Mouse (Mus musculus): ENCODE data around the gene Efcab11. TPM values are rescaled to one million over a fixed set of nuclear protein-coding genes. Genes with fewer than 3 reads are reported as not detected.
A peak's percentile ranks its signal among the peaks of the same experiment; 100 is the strongest.

Efcab11 gene
- polyA plus RNA-seq, 1 experiment: 0.84 TPM

GRCm38 (mm10) chr12:99853323-99854258 lies 30.6 kb downstream of the Efcab11 start:
- H3K4me1 ChIP-seq (ENCODE audit: control insufficient read depth, insufficient read depth, low read length): no peaks in the 10 kb centered on the region
- H3K27me3 ChIP-seq (ENCODE audit: control insufficient read depth, insufficient read depth, low read length): no peaks in the 10 kb centered on the region
- H3K4me3 ChIP-seq (replicated peaks; ENCODE audit: insufficient read depth, low read depth, low read length): no peak overlapping the region
- H3K27ac ChIP-seq (ENCODE audit: insufficient read depth, low read length): no peak overlapping the region
- TF ChIP-seq POLR2A (IDR thresholded peaks at IDR 0.05; ENCODE audit: borderline replicate concordance, insufficient read depth, low read length) (no peak), CTCF (IDR thresholded peaks at IDR 0.05; ENCODE audit: borderline replicate concordance, insufficient read depth, low read depth, low read length) (no peak)
- 61% methylated on average over 14 of the region's 14 CpGs for WGBS
- no peak for DNase-seq

DNA sequence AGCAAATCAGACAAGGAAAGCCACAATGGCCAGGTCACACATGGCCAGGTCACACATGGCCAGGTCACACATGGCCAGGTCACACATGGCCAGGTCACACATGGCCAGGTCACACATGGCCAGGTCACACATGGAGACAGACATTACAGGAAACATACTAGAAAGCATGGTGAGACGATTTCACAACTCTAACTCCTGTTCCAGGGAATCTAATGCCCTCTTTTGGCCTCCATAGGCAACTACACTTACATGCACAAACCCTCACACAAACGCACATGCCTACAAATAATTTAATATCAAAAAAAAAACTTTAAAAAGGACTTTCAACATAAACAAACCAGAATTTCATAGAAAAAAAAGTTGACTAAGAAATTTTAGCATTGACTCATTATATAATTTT lies 34.2 kb downstream of the Efcab11 start:
- no peak for DNase-seq
- 84% methylated on average over 2 of the region's 2 CpGs for WGBS
- H3K27me3 ChIP-seq (ENCODE audit: control insufficient read depth, insufficient read depth, low read length): no peaks in the 10 kb centered on the region

DNA sequence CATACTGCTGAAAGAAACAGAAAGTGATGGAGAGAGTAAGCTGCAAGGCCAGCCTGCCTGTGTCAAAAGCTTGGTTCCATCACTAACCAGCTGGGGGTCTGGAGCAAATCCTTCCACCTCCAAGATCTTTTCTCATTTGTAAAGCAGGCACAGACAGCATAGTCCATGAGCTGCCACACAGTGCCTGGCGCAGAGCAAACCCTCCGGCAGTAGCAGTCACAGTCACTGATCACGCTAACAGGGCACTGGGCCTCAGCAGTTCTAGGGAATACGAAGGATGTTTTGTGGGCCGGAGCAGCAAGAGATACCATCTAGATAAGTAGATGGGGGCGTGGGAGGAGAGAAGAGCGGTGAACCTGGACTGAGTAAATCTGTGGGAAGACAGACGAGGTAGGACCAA lies 39.3 kb downstream of the Efcab11 start:
- H3K27ac ChIP-seq (ENCODE audit: insufficient read depth, low read length): no peak overlapping the region
- no peak for TF ChIP-seq CTCF (IDR thresholded peaks at IDR 0.05; ENCODE audit: borderline replicate concordance, insufficient read depth, low read depth, low read length)
- no peak for TF ChIP-seq POLR2A (IDR thresholded peaks at IDR 0.05; ENCODE audit: borderline replicate concordance, insufficient read depth, low read length)
- 92% methylated on average over 8 of the region's 8 CpGs for WGBS

More for the DNA sequence above, 34.2 kb downstream of the Efcab11 start:
- H3K27ac ChIP-seq (ENCODE audit: insufficient read depth, low read length): no peak overlapping the region
- no peak overlapping the region for H3K4me3 ChIP-seq (replicated peaks; ENCODE audit: insufficient read depth, low read depth, low read length)
- no peak for TF ChIP-seq POLR2A (IDR thresholded peaks at IDR 0.05; ENCODE audit: borderline replicate concordance, insufficient read depth, low read length)
- no peaks in the 10 kb centered on the region for H3K4me1 ChIP-seq (ENCODE audit: control insufficient read depth, insufficient read depth, low read length)

DNA sequence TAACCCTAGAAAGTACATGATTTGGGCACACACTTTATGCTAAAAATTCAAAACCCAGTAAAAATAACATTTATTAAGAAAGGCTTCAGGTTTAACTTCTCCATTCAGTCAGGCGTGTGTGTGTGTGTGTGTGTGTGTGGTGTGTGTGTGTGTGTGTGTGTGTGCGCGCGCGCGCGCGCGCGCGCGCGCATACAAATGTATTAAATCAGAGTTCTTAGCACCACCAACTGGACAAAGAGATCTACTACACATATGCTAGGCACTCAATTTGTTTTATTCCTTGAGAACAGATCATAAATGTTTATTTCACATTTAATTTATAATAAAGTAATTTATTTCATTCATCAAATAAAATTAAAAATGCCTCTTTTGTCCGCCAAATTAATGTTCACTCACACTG lies 45.5 kb downstream of the Efcab11 start:
- TF ChIP-seq POLR2A (IDR thresholded peaks at IDR 0.05; ENCODE audit: borderline replicate concordance, insufficient read depth, low read length): no peak
- TF ChIP-seq CTCF (IDR thresholded peaks at IDR 0.05; ENCODE audit: borderline replicate concordance, insufficient read depth, low read depth, low read length): peak; percentile 28; the same call in 1 of the 2 replicates
- WGBS: 73% methylated on average over 14 of the region's 14 CpGs
- Histone ChIP-seq H3K27ac (ENCODE audit: insufficient read depth, low read length) (no peak overlapping the region), H3K27me3 (ENCODE audit: control insufficient read depth, insufficient read depth, low read length) (no peaks in the 10 kb centered on the region), H3K4me1 (ENCODE audit: control insufficient read depth, insufficient read depth, low read length) (peaks cover 3% of the 10 kb centered on the region; the same call in 1 of the 2 replicates), H3K4me3 (replicated peaks; ENCODE audit: insufficient read depth, low read depth, low read length) (no peak overlapping the region)
- DNase-seq: peak in 1 of 2 experiments; percentile 40

More for the DNA sequence above, 39.3 kb downstream of the Efcab11 start:
- H3K27me3 ChIP-seq (ENCODE audit: control insufficient read depth, insufficient read depth, low read length): no peaks in the 10 kb centered on the region
- DNase-seq: no peak
- H3K4me3 ChIP-seq (replicated peaks; ENCODE audit: insufficient read depth, low read depth, low read length): no peak overlapping the region
- H3K4me1 ChIP-seq (ENCODE audit: control insufficient read depth, insufficient read depth, low read length): no peaks in the 10 kb centered on the region

- H3K27ac ChIP-seq (ENCODE audit: insufficient read depth, low read length): no peak overlapping the region
- H3K4me3 ChIP-seq (replicated peaks; ENCODE audit: insufficient read depth, low read depth, low read length): no peak overlapping the region
- DNase-seq: no peak
- TF ChIP-seq POLR2A (IDR thresholded peaks at IDR 0.05; ENCODE audit: borderline replicate concordance, insufficient read depth, low read length) (no peak), CTCF (IDR thresholded peaks at IDR 0.05; ENCODE audit: borderline replicate concordance, insufficient read depth, low read depth, low read length) (no peak)
- peaks cover 3% of the 10 kb centered on the region; the same call in 1 of the 2 replicates for H3K4me1 ChIP-seq (ENCODE audit: control insufficient read depth, insufficient read depth, low read length)
- H3K27me3 ChIP-seq (ENCODE audit: control insufficient read depth, insufficient read depth, low read length): no peaks in the 10 kb centered on the region
- WGBS: 88% methylated on average over 11 of the region's 11 CpGs
These were observed 46.1 kb downstream of the Efcab11 start for GRCm38 (mm10) chr12:99838109-99838508.

- Histone ChIP-seq H3K4me1 (ENCODE audit: control insufficient read depth, insufficient read depth, low read length) (peaks cover 3% of the 10 kb centered on the region; the same call in 1 of the 2 replicates), H3K27me3 (ENCODE audit: control insufficient read depth, insufficient read depth, low read length) (no peaks in the 10 kb centered on the region), H3K4me3 (replicated peaks; ENCODE audit: insufficient read depth, low read depth, low read length) (no peak overlapping the region), H3K27ac (ENCODE audit: insufficient read depth, low read length) (no peak overlapping the region)
- WGBS: 95% methylated on average over 5 of the region's 5 CpGs
- DNase-seq: no peak
- no peak for TF ChIP-seq POLR2A (IDR thresholded peaks at IDR 0.05; ENCODE audit: borderline replicate concordance, insufficient read depth, low read length)
- TF ChIP-seq CTCF (IDR thresholded peaks at IDR 0.05; ENCODE audit: borderline replicate concordance, insufficient read depth, low read depth, low read length): no peak
These were observed 46.7 kb downstream of the Efcab11 start for GRCm38 (mm10) chr12:99837528-99837927.

GRCm38 (mm10) chr12:99836404-99837131 lies 47.7 kb downstream of the Efcab11 start:
- peaks cover 3% of the 10 kb centered on the region; the same call in 1 of the 2 replicates for H3K4me1 ChIP-seq (ENCODE audit: control insufficient read depth, insufficient read depth, low read length)
- H3K27me3 ChIP-seq (ENCODE audit: control insufficient read depth, insufficient read depth, low read length): no peaks in the 10 kb centered on the region
- H3K27ac ChIP-seq (ENCODE audit: insufficient read depth, low read length): no peak overlapping the region
- WGBS: 27% methylated on average over 20 of the region's 20 CpGs
- DNase-seq: peak; percentile 45 to 49
- TF ChIP-seq CTCF (IDR thresholded peaks at IDR 0.05; ENCODE audit: borderline replicate concordance, insufficient read depth, low read depth, low read length) (no peak), POLR2A (IDR thresholded peaks at IDR 0.05; ENCODE audit: borderline replicate concordance, insufficient read depth, low read length) (no peak)
- H3K4me3 ChIP-seq (replicated peaks; ENCODE audit: insufficient read depth, low read depth, low read length): no peak overlapping the region
